Mouse (Mus musculus) limb, embryonic 14.5 days (tissue): ENCODE measurements at regions not wholly inside any gene's neighbourhood (a gene's known extent, or its start where the extent isn't known, plus 50 kb on each side); places are given as distances from the start of the nearest gene placed in this dataset.

Experiments used
- ATAC-seq: fragments of 200-750 bp; cut with Nextera tagmentation; 2 replicates; pipeline ENCODE4 v1.8.0; 2017; ENCODE audit warnings: low read depth, moderate number of reproducible peaks, moderate TSS enrichment; ENCODE audit not compliant: low FRiP score
- DNase-seq: peaks from one replicate; pipeline ENCODE4 v3.0.0-alpha.2; 2015; ENCODE audit warnings: low spot score
- H3K27ac ChIP-seq: fragments of 300-500 bp; sonication (generic); replicated peaks from 2 replicates; pipeline ENCODE4 v1.5.1; 2014; ENCODE audit warnings: low read depth, mild to moderate bottlenecking, low read length, moderate library complexity, mixed read lengths
- H3K27me3 ChIP-seq: fragments of 300-500 bp; sonication (generic); 2 replicates; pipeline ENCODE4 v1.6.1; 2014; ENCODE audit warnings: low read length, mixed read lengths; ENCODE audit not compliant: control insufficient read depth, insufficient read depth
- H3K36me3 ChIP-seq: fragments of 300-500 bp; sonication (generic); 2 replicates; pipeline ENCODE4 v1.6.1; 2014; ENCODE audit warnings: mild to moderate bottlenecking, low read length, moderate library complexity, mixed read lengths; ENCODE audit not compliant: control insufficient read depth, insufficient read depth
- H3K4me1 ChIP-seq: fragments of 300-500 bp; sonication (generic); 2 replicates; pipeline ENCODE4 v1.6.1; 2014; ENCODE audit warnings: antibody characterized with exemption, low read length, mixed read lengths; ENCODE audit not compliant: control insufficient read depth, insufficient read depth
- H3K4me2 ChIP-seq: fragments of 300-500 bp; sonication (generic); replicated peaks from 2 replicates; pipeline ENCODE4 v1.6.1; 2014; ENCODE audit warnings: low read depth, mild to moderate bottlenecking, low read length, moderate library complexity; ENCODE audit not compliant: severe bottlenecking
- H3K4me3 ChIP-seq: fragments of 300-500 bp; sonication (generic); replicated peaks from 2 replicates; pipeline ENCODE4 v1.5.1; 2014; ENCODE audit warnings: low read length
- H3K9ac ChIP-seq: fragments of 300-500 bp; sonication (generic); 2 replicates; pipeline ENCODE4 v1.6.1; 2014; ENCODE audit warnings: mild to moderate bottlenecking, low read depth, low read length, moderate library complexity; ENCODE audit not compliant: severe bottlenecking
- H3K9me3 ChIP-seq: fragments of 300-500 bp; sonication (generic); 2 replicates; pipeline ENCODE4 v1.6.1; 2016; ENCODE audit warnings: low read length; ENCODE audit not compliant: control insufficient read depth
- POLR2A ChIP-seq: fragments of 200-500 bp; IDR thresholded peaks from 2 replicates; pipeline ENCODE4 v1.8.0; 2012; ENCODE audit warnings: inconsistent platforms, mild to moderate bottlenecking, moderate library complexity, borderline replicate concordance; ENCODE audit not compliant: insufficient read depth, insufficient read length; ENCODE audit errors: extremely low read depth
- WGBS: fragments of 180-500 bp; shearing (Covaris S2); extraction: QIAGEN DNeasy Blood & Tissue Kit; methylation state at CpG from one replicate; pipeline ENCODE4 v1.1.7; 2014; 5-methylcytosine and 5-hydroxymethylcytosine counted together

GRCm38 (mm10) chr11:112938035-112938434 lies 156.0 kb downstream of the Sox9 start:
- no peak for ATAC-seq

GRCm38 (mm10) chr11:112951421-112951820 lies 169.4 kb downstream of the Sox9 start:
- TF ChIP-seq POLR2A: no peak
- no peaks in the 10 kb centered on the region for H3K9me3 ChIP-seq
- no peak overlapping the region for H3K4me2 ChIP-seq
- WGBS: 52% methylated on average over 4 of the region's 4 CpGs
- DNase-seq (no peak), ATAC-seq (no peak)
- H3K36me3 ChIP-seq: no peaks in the 10 kb centered on the region
- no peak overlapping the region for H3K4me3 ChIP-seq
- H3K4me1 ChIP-seq: peaks cover 13% of the 10 kb centered on the region
- no peak overlapping the region for H3K27ac ChIP-seq
- no peaks in the 10 kb centered on the region for H3K27me3 ChIP-seq
- no peak overlapping the region for H3K9ac ChIP-seq

More at GRCm38 (mm10) chr11:112938035-112938434, 156.0 kb downstream of the Sox9 start:
- no peaks in the 10 kb centered on the region for H3K36me3 ChIP-seq
- H3K4me1 ChIP-seq: no peaks in the 10 kb centered on the region
- no peak overlapping the region for H3K4me3 ChIP-seq
- no peaks in the 10 kb centered on the region for H3K27me3 ChIP-seq
- WGBS: 92% methylated on average over 10 of the region's 10 CpGs
- no peaks in the 10 kb centered on the region for H3K9me3 ChIP-seq
- no peak overlapping the region for H3K27ac ChIP-seq
- no peak for TF ChIP-seq POLR2A
- DNase-seq: no peak
- no peak overlapping the region for H3K4me2 ChIP-seq
- no peak overlapping the region for H3K9ac ChIP-seq

GRCm38 (mm10) chr11:112952356-112952755 lies 170.3 kb downstream of the Sox9 start:
- H3K9ac ChIP-seq: no peak overlapping the region

GRCm38 (mm10) chr11:112953491-112953890 lies 171.5 kb downstream of the Sox9 start:
- WGBS: 19% methylated on average over 4 of the region's 4 CpGs
- H3K27ac ChIP-seq: no peak overlapping the region

More at GRCm38 (mm10) chr11:112952356-112952755, 170.3 kb downstream of the Sox9 start:
- Histone ChIP-seq H3K27me3 (no peaks in the 10 kb centered on the region), H3K4me2 (no peak overlapping the region), H3K36me3 (no peaks in the 10 kb centered on the region), H3K4me3 (no peak overlapping the region), H3K27ac (no peak overlapping the region), H3K4me1 (peaks cover 19% of the 10 kb centered on the region), H3K9me3 (no peaks in the 10 kb centered on the region)
- 83% methylated on average over 10 of the region's 10 CpGs for WGBS
- no peak for TF ChIP-seq POLR2A
- DNase-seq (no peak), ATAC-seq (no peak)

GRCm38 (mm10) chr11:112956748-112957440 lies 174.9 kb downstream of the Sox9 start:
- WGBS: 65% methylated on average over 5 of the region's 5 CpGs
- Histone ChIP-seq H3K4me3 (no peak overlapping the region), H3K4me1 (peaks cover 22% of the 10 kb centered on the region), H3K27ac (no peak overlapping the region), H3K36me3 (no peaks in the 10 kb centered on the region), H3K27me3 (no peaks in the 10 kb centered on the region), H3K9ac (no peak overlapping the region), H3K4me2 (no peak overlapping the region), H3K9me3 (no peaks in the 10 kb centered on the region)
- TF ChIP-seq POLR2A: no peak
- ATAC-seq (no peak), DNase-seq (no peak)

More at GRCm38 (mm10) chr11:112953491-112953890, 171.5 kb downstream of the Sox9 start:
- Histone ChIP-seq H3K9ac (no peak overlapping the region), H3K4me1 (peaks cover 19% of the 10 kb centered on the region), H3K9me3 (no peaks in the 10 kb centered on the region), H3K36me3 (no peaks in the 10 kb centered on the region), H3K4me3 (no peak overlapping the region), H3K4me2 (no peak overlapping the region), H3K27me3 (no peaks in the 10 kb centered on the region)
- DNase-seq: no peak
- no peak for ATAC-seq
- no peak for TF ChIP-seq POLR2A
